Mouse (Mus musculus): ENCODE results near the gene Slc37a1.

- no peak for TF ChIP-seq CTCF (conservative IDR thresholded peaks at IDR 0.05 in 1 of 2, IDR thresholded peaks at IDR 0.05 in 1 of 2; ENCODE audit: low read depth in 2 of 2, low read length in 2 of 2)
- no peak for TF ChIP-seq MAX (IDR thresholded peaks at IDR 0.05; ENCODE audit: low read length)
- TF ChIP-seq RAD21 (IDR thresholded peaks at IDR 0.05; ENCODE audit: low read depth, low read length) = no peak
- TF ChIP-seq MYC (IDR thresholded peaks at IDR 0.05; ENCODE audit: low read depth, low read length) = no peak
- TF ChIP-seq MAFK (IDR thresholded peaks at IDR 0.05; ENCODE audit: insufficient replicate concordance, low read length) = no peak
- TF ChIP-seq POLR2A (IDR thresholded peaks at IDR 0.05; ENCODE audit: low read depth, low read length) = no peak
- no peak for TF ChIP-seq MXI1 (IDR thresholded peaks at IDR 0.05; ENCODE audit: low read depth, low read length)
- no peak for TF ChIP-seq ELF1 (IDR thresholded peaks at IDR 0.05; ENCODE audit: low read depth, low read length)
- no peak for TF ChIP-seq SIN3A (IDR thresholded peaks at IDR 0.05; ENCODE audit: low read length)
Measured at GRCm38 (mm10) chr17:31262715-31263114, 23.9 kb upstream of the Slc37a1 start.
